Mouse (Mus musculus) myocyte (in vitro differentiated cells): ENCODE results near the gene Bbs10. TPM values are rescaled to one million over a fixed set of nuclear protein-coding genes. Genes with fewer than 3 reads are reported as not detected.
A peak's percentile ranks its signal among the peaks of the same experiment; 100 is the strongest.

Experiments
- H3K27me3 ChIP-seq: one replicate; pipeline ENCODE4 v1.6.1; 2011; ENCODE audit not compliant: control insufficient read depth, insufficient read depth, insufficient read length
- H3K36me3 ChIP-seq: one replicate; pipeline ENCODE4 v1.6.1; 2011; ENCODE audit not compliant: control insufficient read depth, insufficient read depth
- H3K4me2 ChIP-seq: one replicate; pipeline ENCODE4 v1.6.1; 2011; ENCODE audit warnings: low read depth, control low read depth
- H3K4me3 ChIP-seq: one replicate; pipeline ENCODE4 v1.5.1; 2011; ENCODE audit warnings: mild to moderate bottlenecking, control low read depth, moderate library complexity
- H3K79me2 ChIP-seq: one replicate; pipeline ENCODE4 v1.6.1; 2011; ENCODE audit not compliant: control insufficient read depth, insufficient read depth
- H3ac ChIP-seq: one replicate; pipeline ENCODE4 v1.6.1; 2011; ENCODE audit not compliant: control insufficient read depth, insufficient read length
- CEBPB ChIP-seq: IDR thresholded peaks from 2 replicates; pipeline ENCODE4 v1.6.1; 2011; ENCODE audit warnings: mild to moderate bottlenecking, moderate library complexity; ENCODE audit not compliant: poor library complexity, insufficient read depth, severe bottlenecking
- E2F4 ChIP-seq: IDR thresholded peaks from one replicate; pipeline ENCODE4 v1.6.1; 2011; ENCODE audit warnings: mild to moderate bottlenecking, control low read depth, moderate library complexity; ENCODE audit not compliant: insufficient read depth
- MAX ChIP-seq: IDR thresholded peaks from one replicate; pipeline ENCODE4 v1.6.1; 2011; ENCODE audit warnings: low read depth, mild to moderate bottlenecking, control low read depth
- MYOD1 ChIP-seq, 3 experiments: IDR thresholded peaks; one replicate each; pipeline ENCODE4 v1.6.1; 2011; ENCODE audit warnings: control low read depth in 2 of 3, low read depth in 2 of 3, mild to moderate bottlenecking in 2 of 3, moderate library complexity in 1 of 3; ENCODE audit not compliant: insufficient read length in 2 of 3, control insufficient read depth in 1 of 3
- MYOG ChIP-seq, 3 experiments: IDR thresholded peaks; one replicate each; pipeline ENCODE4 v1.6.1; 2011; ENCODE audit warnings: control low read depth in 2 of 3, low read depth in 2 of 3, mild to moderate bottlenecking in 2 of 3; ENCODE audit not compliant: insufficient read length in 2 of 3, control insufficient read depth in 1 of 3, insufficient read depth in 1 of 3
- POLR2A ChIP-seq: IDR thresholded peaks from one replicate; pipeline ENCODE4 v1.6.1; 2011; ENCODE audit warnings: low read depth, mild to moderate bottlenecking, control low read depth, moderate library complexity; ENCODE audit not compliant: insufficient read length
- POLR2AphosphoS2 ChIP-seq: IDR thresholded peaks from one replicate; pipeline ENCODE4 v1.6.1; 2011; ENCODE audit warnings: low read depth, control low read depth; ENCODE audit not compliant: insufficient read length
- REST ChIP-seq: IDR thresholded peaks from one replicate; pipeline ENCODE4 v1.6.1; 2011; ENCODE audit warnings: mild to moderate bottlenecking, control low read depth, moderate library complexity; ENCODE audit not compliant: insufficient read depth, insufficient read length
- SRF ChIP-seq: IDR thresholded peaks from one replicate; pipeline ENCODE4 v1.6.1; 2011; ENCODE audit warnings: low read depth; ENCODE audit not compliant: control insufficient read depth, insufficient read length
- TCF12 ChIP-seq: IDR thresholded peaks from one replicate; pipeline ENCODE4 v1.6.1; 2011; ENCODE audit warnings: mild to moderate bottlenecking, control low read depth; ENCODE audit not compliant: poor library complexity, insufficient read depth, severe bottlenecking
- TCF3 ChIP-seq: IDR thresholded peaks from one replicate; pipeline ENCODE4 v1.6.1; 2011; ENCODE audit warnings: low read depth, control low read depth; ENCODE audit not compliant: insufficient read length
- USF1 ChIP-seq: IDR thresholded peaks from one replicate; pipeline ENCODE4 v1.6.1; 2011; ENCODE audit warnings: low read depth, mild to moderate bottlenecking, control low read depth, moderate library complexity
- polyA plus RNA-seq: library from polyadenylated mRNA; unstranded; fragments of >200 nt; fragmentation: generic; extraction: Trizol; gene quantifications from one replicate; pipeline ENCODE4 v1.2.1, GENCODE M21; 2012; ENCODE audit warnings: missing spikeins

Gene Bbs10
- 1.7 TPM for polyA plus RNA-seq

- H3K27me3 ChIP-seq, result no peaks in the 10 kb centered on the region
- H3K4me2 ChIP-seq, result peak within 1 kb of the TSS; percentile 80
- peaks cover 6% of the 10 kb centered on the region for H3K36me3 ChIP-seq
- H3K79me2 ChIP-seq, result peaks cover 4% of the 10 kb centered on the region
- peak within 1 kb of the TSS; percentile 19 for H3ac ChIP-seq
- H3K4me3 ChIP-seq, result peak within 1 kb of the TSS; percentile 46
- no peak for TF ChIP-seq CEBPB
- TF ChIP-seq POLR2A, result peak; percentile 82
- TF ChIP-seq USF1, result peak; percentile 43
- no peak for TF ChIP-seq TCF12
- TF ChIP-seq TCF3, result no peak
- no peak for TF ChIP-seq MYOG (IDR thresholded peaks at IDR 0.05; ENCODE audit: control insufficient read depth in 1 of 3, insufficient read depth in 1 of 3, insufficient read length in 2 of 3, low read depth in 2 of 3)
These were observed at the start of gene Bbs10 for GRCm38 (mm10) chr10:111298140-111299098. TSS of gene Bbs10 (plus strand) at chr10:111298679.

DNA sequence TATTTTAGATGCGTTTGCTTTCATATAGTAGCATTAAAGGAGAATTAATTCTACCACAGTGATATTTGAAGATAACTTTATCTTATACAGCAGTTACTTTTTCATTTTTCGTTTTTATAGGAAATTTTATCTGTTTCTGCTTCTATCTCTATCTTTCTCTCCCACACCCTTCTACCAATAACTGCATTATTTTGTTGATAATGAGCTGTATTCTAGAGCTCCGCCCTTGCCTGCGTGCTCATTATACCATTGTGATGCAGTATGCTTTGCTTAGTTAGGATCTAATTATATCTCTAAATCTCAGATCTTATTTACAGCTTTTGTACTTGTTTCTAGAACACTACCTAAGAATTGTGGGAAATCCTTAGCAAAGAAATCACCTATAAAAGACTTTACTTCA lies 48.3 kb upstream of the Bbs10 start:
- Histone ChIP-seq H3K4me3 (no peak overlapping the region), H3K36me3 (no peaks in the 10 kb centered on the region), H3K27me3 (no peaks in the 10 kb centered on the region), H3K4me2 (no peak overlapping the region), H3ac (no peak overlapping the region), H3K79me2 (peaks cover 12% of the 10 kb centered on the region)
- TF ChIP-seq USF1 (no peak), TCF3 (no peak), POLR2AphosphoS2 (no peak), SRF (no peak), MYOD1 (IDR thresholded peaks at IDR 0.05; ENCODE audit: control insufficient read depth in 1 of 3, insufficient read length in 2 of 3, low read depth in 2 of 3) (no peak), TCF12 (no peak), E2F4 (no peak), CEBPB (no peak)

- H3K4me3 ChIP-seq, result no peak overlapping the region
- no peaks in the 10 kb centered on the region for H3K27me3 ChIP-seq
- H3ac ChIP-seq, result no peak overlapping the region
- no peak overlapping the region for H3K4me2 ChIP-seq
- TF ChIP-seq REST (no peak), POLR2AphosphoS2 (no peak)
- no peaks in the 10 kb centered on the region for H3K36me3 ChIP-seq
- peaks cover 5% of the 10 kb centered on the region for H3K79me2 ChIP-seq
These were observed 46.8 kb upstream of the Bbs10 start for GRCm38 (mm10) chr10:111251666-111252065.

GRCm38 (mm10) chr10:111255228-111255627 lies 43.3 kb upstream of the Bbs10 start:
- H3K79me2 ChIP-seq, result peaks cover 5% of the 10 kb centered on the region
- no peak overlapping the region for H3K4me2 ChIP-seq
- H3K36me3 ChIP-seq, result no peaks in the 10 kb centered on the region
- no peaks in the 10 kb centered on the region for H3K27me3 ChIP-seq
- no peak overlapping the region for H3ac ChIP-seq
- TF ChIP-seq MYOD1 (IDR thresholded peaks at IDR 0.05; ENCODE audit: control insufficient read depth in 1 of 3, insufficient read length in 2 of 3, low read depth in 2 of 3), result no peak
- no peak for TF ChIP-seq MYOG (IDR thresholded peaks at IDR 0.05; ENCODE audit: control insufficient read depth in 1 of 3, insufficient read depth in 1 of 3, insufficient read length in 2 of 3, low read depth in 2 of 3)
- TF ChIP-seq SRF, result no peak
- no peak for TF ChIP-seq CEBPB
- no peak for TF ChIP-seq MAX
- no peak for TF ChIP-seq TCF12
- no peak for TF ChIP-seq POLR2AphosphoS2
- no peak for TF ChIP-seq REST
- TF ChIP-seq E2F4, result no peak
- TF ChIP-seq USF1, result no peak
- TF ChIP-seq TCF3, result no peak
- TF ChIP-seq POLR2A, result no peak
- no peak overlapping the region for H3K4me3 ChIP-seq

DNA sequence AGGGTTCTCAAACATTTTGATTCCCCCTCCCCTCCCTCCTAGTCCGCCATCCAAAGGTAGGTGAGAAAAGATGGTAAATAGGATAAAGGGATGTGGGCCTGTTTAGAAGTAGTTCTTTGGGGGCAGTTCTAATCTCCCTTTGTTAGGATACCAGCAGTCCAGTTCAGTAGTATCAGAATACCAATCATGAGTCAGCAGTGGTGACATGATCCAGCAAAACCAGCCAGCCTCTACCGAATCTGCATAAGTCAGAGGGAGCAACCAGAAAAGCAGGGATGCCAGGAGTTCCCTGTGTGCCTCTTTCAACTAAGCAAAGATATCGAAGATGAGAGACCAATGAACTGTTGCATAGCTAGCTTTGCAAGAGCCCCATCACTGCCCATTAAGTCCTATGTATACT lies 42.3 kb upstream of the Bbs10 start:
- Histone ChIP-seq H3K4me2 (no peak overlapping the region), H3K36me3 (no peaks in the 10 kb centered on the region), H3K27me3 (no peaks in the 10 kb centered on the region), H3K79me2 (peaks cover 5% of the 10 kb centered on the region), H3ac (no peak overlapping the region), H3K4me3 (no peak overlapping the region)
- TF ChIP-seq MAX (no peak), POLR2AphosphoS2 (no peak), POLR2A (no peak), MYOG (IDR thresholded peaks at IDR 0.05; ENCODE audit: control insufficient read depth in 1 of 3, insufficient read depth in 1 of 3, insufficient read length in 2 of 3, low read depth in 2 of 3) (no peak), REST (no peak), MYOD1 (IDR thresholded peaks at IDR 0.05; ENCODE audit: control insufficient read depth in 1 of 3, insufficient read length in 2 of 3, low read depth in 2 of 3) (no peak), CEBPB (no peak), TCF3 (no peak), TCF12 (no peak), USF1 (no peak), E2F4 (no peak), SRF (no peak)
